ENCODE assay signal across 13 mouse cellular contexts in the genomic region with DNA sequence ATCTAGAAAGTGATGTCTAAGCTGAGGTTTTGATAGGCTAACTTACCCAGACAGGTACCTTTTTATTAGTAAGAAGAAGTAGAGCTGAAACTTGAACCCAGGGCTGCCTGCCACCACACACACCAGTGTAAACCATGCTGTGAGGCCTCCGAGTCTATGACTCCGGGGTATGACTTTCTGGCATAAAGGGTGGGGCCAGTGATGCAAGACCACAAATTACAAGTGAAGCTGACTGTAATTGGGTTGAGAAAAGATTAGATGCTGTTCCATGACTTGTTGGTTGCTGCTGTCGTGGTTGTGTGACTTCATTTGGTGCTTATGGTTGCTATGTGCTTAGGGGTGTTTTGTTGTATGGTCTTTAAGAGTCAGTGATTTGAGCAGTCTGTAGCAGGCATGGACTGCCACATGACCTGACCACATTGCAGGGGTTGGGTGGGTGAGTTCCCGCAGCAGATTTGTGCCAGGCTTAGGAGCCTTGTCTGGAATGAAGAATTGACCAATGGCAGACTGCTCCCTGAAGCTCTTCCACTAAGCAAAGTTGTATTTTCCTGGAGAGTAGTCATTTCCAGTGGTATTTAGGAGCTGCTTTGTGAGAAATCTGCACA. TPM values are rescaled to one million over a fixed set of nuclear protein-coding genes. Genes with fewer than 3 reads are reported as not detected.
DNase-seq lines count a peak whose midpoint lies in the region; ATAC-seq and TF ChIP-seq lines count a peak whose summit lies in the region.
"Had no signal": no experiment of that assay in that cellular context is flagged by ENCODE, and none has a peak within 500 bp of the region (broad histone marks: within the 10 kb centered on the region; RNA-seq: fewer than 3 reads in every experiment).

No protein-coding gene starts in this region.

- no peaks in the 10 kb centered on the region for H3K36me3 ChIP-seq in heart, embryonic 12.5 days
- H3K36me3 ChIP-seq in megakaryocyte, embryonic 14.5 days (replicated peaks; ENCODE audit: low read length) = peaks cover 41% of the 10 kb centered on the region
- peaks cover 22% of the 10 kb centered on the region for H3K36me3 ChIP-seq in limb, embryonic 14.5 days (ENCODE audit: control insufficient read depth, insufficient read depth, low read length)

- intact Hi-C loops in heart, postnatal 14 days (cut with DNase I) = no loop called here

- H3K4me2 ChIP-seq in heart, embryonic 12.5 days = peak overlapping the region; percentile 33
- 0 out of 2 replicates have a peak overlapping the region, but pooled peaks have one; percentile 3 for H3K4me2 ChIP-seq in limb, embryonic 14.5 days (replicated peaks; ENCODE audit: low read depth, low read length, severe bottlenecking)

- no peak overlapping the region for H3K4me3 ChIP-seq in heart, embryonic 12.5 days
- peak overlapping the region; percentile 62 for H3K4me3 ChIP-seq in megakaryocyte, embryonic 14.5 days (replicated peaks)
- H3K4me3 ChIP-seq in limb, embryonic 14.5 days (replicated peaks; ENCODE audit: low read length) = no peak overlapping the region

- H3K4me1 ChIP-seq in heart, embryonic 12.5 days (replicated peaks) = peaks cover 55% of the 10 kb centered on the region
- H3K4me1 ChIP-seq in megakaryocyte, embryonic 14.5 days = peaks cover 82% of the 10 kb centered on the region
- H3K4me1 ChIP-seq in limb, embryonic 14.5 days (ENCODE audit: control insufficient read depth, insufficient read depth, low read length) = peaks cover 31% of the 10 kb centered on the region

- no peak for ATAC-seq in heart, embryonic 12.5 days (ENCODE audit: insufficient number of reproducible peaks, low FRiP score)
- no peak for ATAC-seq in megakaryocyte, adult 5-6 weeks (ENCODE audit: poor library complexity, severe bottlenecking)
- ATAC-seq in limb, embryonic 14.5 days (ENCODE audit: low FRiP score, low read depth) = no peak

- TF ChIP-seq POLR2A in limb, embryonic 14.5 days (IDR thresholded peaks at IDR 0.05; ENCODE audit: borderline replicate concordance, extremely low read depth, insufficient read depth, insufficient read length) = no peak

- H3K27ac ChIP-seq in heart, embryonic 12.5 days (ENCODE audit: poor library complexity, severe bottlenecking) = no peak overlapping the region
- no peak overlapping the region for H3K27ac ChIP-seq in limb, embryonic 14.5 days (replicated peaks; ENCODE audit: low read depth, low read length)

- DNase-seq in heart, postnatal 14 days = no peak
- DNase-seq in limb, embryonic 14.5 days (ENCODE audit: low spot score) = no peak
- DNase-seq in frontal cortex, postnatal 14 days (ENCODE audit: low spot score in 2 of 2) = no peak
- no peak for DNase-seq in adipocyte (ENCODE audit: low spot score)
- no peak for DNase-seq in B cell, adult 2 months
- DNase-seq: adrenal gland, adult 2 months; cerebellum, adult 18-20 months; kidney, postnatal 10 days; midbrain, embryonic 14.5 days had no signal

- no peaks in the 10 kb centered on the region for H3K27me3 ChIP-seq in heart, embryonic 12.5 days (replicated peaks)
- H3K27me3 ChIP-seq in megakaryocyte, embryonic 14.5 days (replicated peaks) = no peaks in the 10 kb centered on the region
- H3K27me3 ChIP-seq in limb, embryonic 14.5 days (ENCODE audit: control insufficient read depth, insufficient read depth, low read length) = no peaks in the 10 kb centered on the region

- H3K9ac ChIP-seq in heart, embryonic 12.5 days = 0 out of 2 replicates have a peak overlapping the region, but pooled peaks have one; percentile 24
- H3K9ac ChIP-seq in limb, embryonic 14.5 days (ENCODE audit: low read depth, low read length, severe bottlenecking) = peak overlapping the region; percentile 21; the same call in 1 of the 2 replicates

- WGBS in heart, embryonic 12.5 days = 66% methylated on average over 4 of the region's 4 CpGs
- WGBS in limb, embryonic 14.5 days = 69% methylated on average over 4 of the region's 4 CpGs

- no peaks in the 10 kb centered on the region for H3K9me3 ChIP-seq in heart, embryonic 12.5 days (replicated peaks)
- no peaks in the 10 kb centered on the region for H3K9me3 ChIP-seq in megakaryocyte, embryonic 14.5 days
- H3K9me3 ChIP-seq in limb, embryonic 14.5 days (ENCODE audit: control insufficient read depth, low read length) = no peaks in the 10 kb centered on the region

RNA-seq across cellular contexts. Expression of a gene that starts 7.9 kb away (rescaled TPM):
- 95.2 and 98.3 TPM in 2 replicates for polyA plus RNA-seq in heart, embryonic 12.5 days (2016; fragmentation: Nextera tagmentation; extraction: Ambion mirVana)
- 10 to 100 TPM; 78.9 to 82.1 TPM for total RNA-seq in heart, postnatal 14 days (2021)
- 57.6 and 60.4 TPM in 2 replicates for polyA plus RNA-seq in megakaryocyte, embryonic 14.5 days (2012; ENCODE audit: insufficient read depth, low replicate concordance)
- total RNA-seq in megakaryocyte, adult 5-6 weeks (2015) = 40.2 and 46.7 TPM in 2 replicates
- total RNA-seq in megakaryocyte, adult 5-6 weeks (2017) = 76.9 and 86.3 TPM in 2 replicates
- polyA plus RNA-seq in limb, embryonic 14.5 days (2012; rRNA removed) = 104 and 113 TPM in 2 replicates
- polyA plus RNA-seq in limb, embryonic 14.5 days (2014; fragmentation: Nextera tagmentation; extraction: Ambion mirVana) = 120 and 128 TPM in 2 replicates

RNA-seq across cellular contexts. Expression of a gene that starts 33.7 kb away (rescaled TPM):
- polyA plus RNA-seq in heart, embryonic 12.5 days (2016; fragmentation: Nextera tagmentation; extraction: Ambion mirVana) = not detected in 2 replicates
- total RNA-seq in heart, postnatal 14 days (2021) = not detected
- polyA plus RNA-seq in megakaryocyte, embryonic 14.5 days (2012; ENCODE audit: insufficient read depth, low replicate concordance) = not detected in 2 replicates
- not detected in 2 replicates for total RNA-seq in megakaryocyte, adult 5-6 weeks (2015)
- not detected in 2 replicates for total RNA-seq in megakaryocyte, adult 5-6 weeks (2017)
- not detected in 2 replicates for polyA plus RNA-seq in limb, embryonic 14.5 days (2012; rRNA removed)
- polyA plus RNA-seq in limb, embryonic 14.5 days (2014; fragmentation: Nextera tagmentation; extraction: Ambion mirVana) = not detected in 2 replicates
- total RNA-seq: adrenal gland, adult 2 months; gastrocnemius, postnatal 4 days had no signal
- polyA plus RNA-seq: adrenal gland, adult 2 months; midbrain, embryonic 14.5 days had no signal

RNA-seq across cellular contexts. Expression of a gene that starts 54.6 kb away (rescaled TPM):
- polyA plus RNA-seq in heart, embryonic 12.5 days (2016; fragmentation: Nextera tagmentation; extraction: Ambion mirVana) = 8.5 and 10.1 TPM in 2 replicates
- 1 to 10 TPM; 8.1 to 9.0 TPM for total RNA-seq in heart, postnatal 14 days (2021)
- 4.3 and 4.4 TPM in 2 replicates for polyA plus RNA-seq in megakaryocyte, embryonic 14.5 days (2012; ENCODE audit: insufficient read depth, low replicate concordance)
- total RNA-seq in megakaryocyte, adult 5-6 weeks (2015) = 4.2 and 4.8 TPM in 2 replicates
- total RNA-seq in megakaryocyte, adult 5-6 weeks (2017) = 14.2 and 19.7 TPM in 2 replicates
- polyA plus RNA-seq in limb, embryonic 14.5 days (2012; rRNA removed) = 5.8 and 6.7 TPM in 2 replicates
- polyA plus RNA-seq in limb, embryonic 14.5 days (2014; fragmentation: Nextera tagmentation; extraction: Ambion mirVana) = 8.6 and 9.4 TPM in 2 replicates

RNA-seq across cellular contexts. Expression of a gene that starts 55.2 kb away (rescaled TPM):
- polyA plus RNA-seq in heart, embryonic 12.5 days (2016; fragmentation: Nextera tagmentation; extraction: Ambion mirVana) = not detected in 2 replicates
- under 1 TPM in 1 of 2 experiments, not detected in 1; 0.14 TPM for total RNA-seq in heart, postnatal 14 days (2021)
- polyA plus RNA-seq in megakaryocyte, embryonic 14.5 days (2012; ENCODE audit: insufficient read depth, low replicate concordance) = not detected in 2 replicates
- not detected in 2 replicates for total RNA-seq in megakaryocyte, adult 5-6 weeks (2015)
- total RNA-seq in megakaryocyte, adult 5-6 weeks (2017) = not detected in 2 replicates
- 0.11 and 0.17 TPM in 2 replicates for polyA plus RNA-seq in limb, embryonic 14.5 days (2012; rRNA removed)
- polyA plus RNA-seq in limb, embryonic 14.5 days (2014; fragmentation: Nextera tagmentation; extraction: Ambion mirVana) = not detected in 2 replicates
- total RNA-seq: adrenal gland, adult 2 months had no signal
- polyA plus RNA-seq: adrenal gland, adult 2 months; midbrain, embryonic 14.5 days had no signal

RNA-seq across cellular contexts. Expression of a gene that starts 59.5 kb away (rescaled TPM):
- 239 TPM in 2 replicates for polyA plus RNA-seq in heart, embryonic 12.5 days (2016; fragmentation: Nextera tagmentation; extraction: Ambion mirVana)
- 100 to 1,000 TPM; 172 to 176 TPM for total RNA-seq in heart, postnatal 14 days (2021)
- polyA plus RNA-seq in megakaryocyte, embryonic 14.5 days (2012; ENCODE audit: insufficient read depth, low replicate concordance) = 1,048 and 3,100 TPM in 2 replicates
- total RNA-seq in megakaryocyte, adult 5-6 weeks (2015) = 68.1 and 109 TPM in 2 replicates
- 48.1 and 70.7 TPM in 2 replicates for total RNA-seq in megakaryocyte, adult 5-6 weeks (2017)
- polyA plus RNA-seq in limb, embryonic 14.5 days (2012; rRNA removed) = 370 and 533 TPM in 2 replicates
- 413 and 428 TPM in 2 replicates for polyA plus RNA-seq in limb, embryonic 14.5 days (2014; fragmentation: Nextera tagmentation; extraction: Ambion mirVana)
